Mouse (Mus musculus): Measurements from ENCODE around the gene Spp1. TPM values are rescaled to one million over a fixed set of nuclear protein-coding genes. Genes with fewer than 3 reads are reported as not detected.

The Spp1 gene
- total and polyA plus RNA-seq, 3 experiments, result 0.35 to 0.77 TPM; not detected in 1

- Histone ChIP-seq H3K36me3 (ENCODE audit: control insufficient read depth in 1 of 2, insufficient read depth in 2 of 2, low read length in 2 of 2) (no peaks in the 10 kb centered on the region), H3K9me3 (replicated peaks; ENCODE audit: insufficient read depth, low read length) (no peaks in the 10 kb centered on the region), H3K4me3 (ENCODE audit: control insufficient read depth in 1 of 2, insufficient read depth in 1 of 2, low read depth in 2 of 2, low read length in 2 of 2) (no peak overlapping the region), H3K4me1 (ENCODE audit: control insufficient read depth in 1 of 2, insufficient read depth in 2 of 2, low read length in 2 of 2) (no peaks in the 10 kb centered on the region), H3K79me2 (ENCODE audit: control insufficient read depth, insufficient read depth, low read length, poor library complexity) (no peaks in the 10 kb centered on the region), H3K27ac (ENCODE audit: control insufficient read depth, low read depth, low read length) (no peak overlapping the region), H3K27me3 (ENCODE audit: control insufficient read depth in 1 of 2, insufficient read depth in 2 of 2, low read length in 2 of 2) (no peaks in the 10 kb centered on the region), H3K9ac (ENCODE audit: control insufficient read depth, low read depth, low read length, poor library complexity, severe bottlenecking) (no peak overlapping the region)
- no peak for DNase-seq (ENCODE audit: low read depth, low spot score)
- TF ChIP-seq ELF1 (IDR thresholded peaks at IDR 0.05; ENCODE audit: low read depth, low read length), result no peak
- no peak for TF ChIP-seq RAD21 (IDR thresholded peaks at IDR 0.05; ENCODE audit: low read depth, low read length)
- TF ChIP-seq TCF12 (IDR thresholded peaks at IDR 0.05; ENCODE audit: low read depth, low read length), result no peak
- TF ChIP-seq POLR2A (IDR thresholded peaks at IDR 0.05; ENCODE audit: control insufficient read depth in 1 of 2, insufficient read depth in 1 of 2, low read depth in 1 of 2, low read length in 2 of 2, poor library complexity in 1 of 2), result no peak
- no peak for TF ChIP-seq MAZ (IDR thresholded peaks at IDR 0.05; ENCODE audit: low read depth, low read length)
- TF ChIP-seq ZKSCAN1 (IDR thresholded peaks at IDR 0.05; ENCODE audit: low read depth, low read length), result no peak
- TF ChIP-seq E2F4 (IDR thresholded peaks at IDR 0.05; ENCODE audit: borderline replicate concordance, low read depth, low read length), result no peak
- no peak for TF ChIP-seq CHD1 (IDR thresholded peaks at IDR 0.05; ENCODE audit: low read depth, low read length)
- TF ChIP-seq POLR2AphosphoS2 (IDR thresholded peaks at IDR 0.05; ENCODE audit: low read length), result no peak
- no peak for TF ChIP-seq ZMIZ1 (IDR thresholded peaks at IDR 0.05; ENCODE audit: low read depth, low read length)
- TF ChIP-seq MXI1 (IDR thresholded peaks at IDR 0.05; ENCODE audit: low read depth, low read length), result no peak
These were observed 33.7 kb downstream of the Spp1 start for GRCm38 (mm10) chr5:104468586-104468985.

- Histone ChIP-seq H3K36me3 (ENCODE audit: control insufficient read depth in 1 of 2, insufficient read depth in 2 of 2, low read length in 2 of 2) (no peaks in the 10 kb centered on the region), H3K79me2 (ENCODE audit: control insufficient read depth, insufficient read depth, low read length, poor library complexity) (no peaks in the 10 kb centered on the region), H3K27ac (ENCODE audit: control insufficient read depth, low read depth, low read length) (no peak overlapping the region), H3K27me3 (ENCODE audit: control insufficient read depth in 1 of 2, insufficient read depth in 2 of 2, low read length in 2 of 2) (no peaks in the 10 kb centered on the region), H3K4me1 (ENCODE audit: control insufficient read depth in 1 of 2, insufficient read depth in 2 of 2, low read length in 2 of 2) (no peaks in the 10 kb centered on the region), H3K9ac (ENCODE audit: control insufficient read depth, low read depth, low read length, poor library complexity, severe bottlenecking) (no peak overlapping the region), H3K9me3 (replicated peaks; ENCODE audit: insufficient read depth, low read length) (no peaks in the 10 kb centered on the region), H3K4me3 (ENCODE audit: control insufficient read depth in 1 of 2, insufficient read depth in 1 of 2, low read depth in 2 of 2, low read length in 2 of 2) (no peak overlapping the region)
- no peak for TF ChIP-seq USF2 (IDR thresholded peaks at IDR 0.05; ENCODE audit: borderline replicate concordance in 1 of 2, insufficient read depth in 1 of 2, low read depth in 1 of 2, low read length in 2 of 2)
- no peak for DNase-seq (ENCODE audit: low read depth, low spot score)
These were observed 36.1 kb downstream of the Spp1 start for GRCm38 (mm10) chr5:104470981-104471391.

- H3K79me2 ChIP-seq (ENCODE audit: control insufficient read depth, insufficient read depth, low read length, poor library complexity), result no peaks in the 10 kb centered on the region
- H3K4me3 ChIP-seq (ENCODE audit: control insufficient read depth in 1 of 2, insufficient read depth in 1 of 2, low read depth in 2 of 2, low read length in 2 of 2), result no peak overlapping the region
These were observed 37.5 kb downstream of the Spp1 start for GRCm38 (mm10) chr5:104472371-104472770.

More at GRCm38 (mm10) chr5:104472371-104472770, 37.5 kb downstream of the Spp1 start:
- Histone ChIP-seq H3K9me3 (replicated peaks; ENCODE audit: insufficient read depth, low read length) (no peaks in the 10 kb centered on the region), H3K36me3 (ENCODE audit: control insufficient read depth in 1 of 2, insufficient read depth in 2 of 2, low read length in 2 of 2) (no peaks in the 10 kb centered on the region), H3K9ac (ENCODE audit: control insufficient read depth, low read depth, low read length, poor library complexity, severe bottlenecking) (no peak overlapping the region), H3K27ac (ENCODE audit: control insufficient read depth, low read depth, low read length) (no peak overlapping the region), H3K27me3 (ENCODE audit: control insufficient read depth in 1 of 2, insufficient read depth in 2 of 2, low read length in 2 of 2) (no peaks in the 10 kb centered on the region), H3K4me1 (ENCODE audit: control insufficient read depth in 1 of 2, insufficient read depth in 2 of 2, low read length in 2 of 2) (no peaks in the 10 kb centered on the region)
- DNase-seq (ENCODE audit: low read depth, low spot score), result peak; percentile 7
- TF ChIP-seq SMC3 (IDR thresholded peaks at IDR 0.05; ENCODE audit: low read depth, low read length), result no peak
- no peak for TF ChIP-seq KAT2A (conservative IDR thresholded peaks at IDR 0.05; ENCODE audit: low read depth, low read length)
- TF ChIP-seq MAFK (IDR thresholded peaks at IDR 0.05; ENCODE audit: borderline replicate concordance, low read depth, low read length), result no peak
- TF ChIP-seq EP300 (IDR thresholded peaks at IDR 0.05; ENCODE audit: low read depth in 1 of 2, low read length in 2 of 2), result no peak
